Mouse (Mus musculus): ENCODE measurements around the gene Plod3.

GRCm38 (mm10) chr5:136984828-136985227 is 2.0 kb upstream of the Plod3 start:
- no peak for TF ChIP-seq CTCF (IDR thresholded peaks at IDR 0.05)
- TF ChIP-seq EP300 (IDR thresholded peaks at IDR 0.05) = no peak

Data from lung, postnatal 0 days (tissue).